ENCODE assay signal across 21 mouse cellular contexts in the genomic region with DNA sequence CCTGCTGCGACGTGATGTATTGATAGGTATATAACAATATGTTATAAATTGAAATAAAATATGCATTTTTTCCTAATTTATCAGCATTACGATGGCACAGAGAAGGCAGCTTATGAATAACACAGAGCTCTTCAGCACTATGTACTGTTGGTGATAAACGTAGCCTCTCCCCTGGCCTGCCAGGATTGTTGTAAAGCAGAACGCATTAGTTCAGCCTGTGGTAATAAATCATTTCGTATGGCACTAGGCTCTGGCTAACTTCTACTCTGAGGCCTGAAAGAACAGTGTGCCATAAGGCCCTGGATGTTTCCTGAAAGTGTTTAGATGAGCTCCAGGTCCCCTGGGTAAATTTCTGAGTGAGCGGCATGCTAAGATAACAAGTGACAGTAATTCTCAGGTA. TPM values are rescaled to one million over a fixed set of nuclear protein-coding genes. Genes with fewer than 3 reads are reported as not detected.
DNase-seq lines count a peak whose midpoint lies in the region; ATAC-seq and TF ChIP-seq lines count a peak whose summit lies in the region.
"Had no signal": no experiment of that assay in that cellular context is flagged by ENCODE, and none has a peak within 500 bp of the region (broad histone marks: within the 10 kb centered on the region; RNA-seq: fewer than 3 reads in every experiment).

No protein-coding gene starts in this region.

- no peak overlapping the region for H3K9ac ChIP-seq in midbrain, embryonic 14.5 days (replicated peaks; ENCODE audit: low read length)
- H3K9ac ChIP-seq in midbrain, embryonic 13.5 days (replicated peaks), result no peak overlapping the region
- H3K9ac ChIP-seq in hindbrain, postnatal 0 days (replicated peaks; ENCODE audit: low read length), result no peak overlapping the region
- H3K9ac ChIP-seq in intestine, embryonic 15.5 days, result no peak overlapping the region
- H3K9ac ChIP-seq: embryonic facial prominence, embryonic 12.5 days; forebrain, embryonic 15.5 days had no signal

- DNase-seq in embryo, embryonic 10 days (ENCODE audit: low spot score), result peak; percentile 20
- DNase-seq in embryo, embryonic 9.5 days (ENCODE audit: extremely low spot score), result no peak
- DNase-seq in midbrain, embryonic 14.5 days, result peak; percentile 10
- peak; percentile 31 for DNase-seq in embryo, embryonic 11 days
- peak; percentile 7 for DNase-seq in hindbrain, postnatal 0 days (ENCODE audit: low spot score)
- no peak for DNase-seq in heart, postnatal 10 days
- DNase-seq: adrenal gland, postnatal 10 days; B cell, adult 2 months; cerebellum, adult 11-12 months; cerebellum, adult 9-10 months; cerebellum, postnatal 25 days; gastrocnemius, postnatal 10 days; heart, adult 18-20 months; heart, postnatal 14 days had no signal

- ATAC-seq in midbrain, embryonic 14.5 days (ENCODE audit: low FRiP score, low TSS enrichment), result no peak
- no peak for ATAC-seq in midbrain, embryonic 13.5 days
- ATAC-seq in hindbrain, postnatal 0 days, result no peak
- no peak for ATAC-seq in intestine, embryonic 15.5 days
- ATAC-seq: forebrain, embryonic 15.5 days had no signal

- 71% methylated on average over 7 of the region's 7 CpGs for WGBS in midbrain, embryonic 14.5 days
- WGBS in midbrain, embryonic 13.5 days, result 83% methylated on average over 7 of the region's 7 CpGs
- WGBS in hindbrain, postnatal 0 days, result 66% methylated on average over 7 of the region's 7 CpGs
- WGBS in intestine, embryonic 15.5 days, result 36% methylated on average over 7 of the region's 7 CpGs

- intact Hi-C loops in heart, postnatal 10 days (cut with DNase I), result no loop called here

- no peak overlapping the region for H3K4me3 ChIP-seq in midbrain, embryonic 14.5 days (replicated peaks; ENCODE audit: low read depth, low read length)
- no peak overlapping the region for H3K4me3 ChIP-seq in midbrain, embryonic 13.5 days (replicated peaks)
- H3K4me3 ChIP-seq in hindbrain, postnatal 0 days (ENCODE audit: low read length), result no peak overlapping the region
- no peak overlapping the region for H3K4me3 ChIP-seq in intestine, embryonic 15.5 days (replicated peaks)
- H3K4me3 ChIP-seq: embryonic facial prominence, embryonic 12.5 days; forebrain, embryonic 15.5 days; heart, embryonic 10.5 days had no signal

- no peak for TF ChIP-seq CTCF in hindbrain, postnatal 0 days (IDR thresholded peaks at IDR 0.05; ENCODE audit: low read depth)

- H3K4me1 ChIP-seq in midbrain, embryonic 14.5 days (ENCODE audit: control insufficient read depth, insufficient read depth, low read length), result no peaks in the 10 kb centered on the region
- H3K4me1 ChIP-seq in midbrain, embryonic 13.5 days (replicated peaks), result 0 out of 2 replicates have a peak, but pooled peaks cover 5% of the 10 kb centered on the region
- H3K4me1 ChIP-seq in hindbrain, postnatal 0 days (ENCODE audit: insufficient read depth, low read length), result peaks cover 3% of the 10 kb centered on the region; the same call in 1 of the 2 replicates
- no peaks in the 10 kb centered on the region for H3K4me1 ChIP-seq in intestine, embryonic 15.5 days (replicated peaks)
- H3K4me1 ChIP-seq: embryonic facial prominence, embryonic 12.5 days; heart, embryonic 10.5 days had no signal

- H3K36me3 ChIP-seq in midbrain, embryonic 14.5 days (ENCODE audit: control insufficient read depth, insufficient read depth, low read length), result no peaks in the 10 kb centered on the region
- no peaks in the 10 kb centered on the region for H3K36me3 ChIP-seq in midbrain, embryonic 13.5 days
- H3K36me3 ChIP-seq in hindbrain, postnatal 0 days (ENCODE audit: insufficient read depth, low read length), result no peaks in the 10 kb centered on the region
- no peaks in the 10 kb centered on the region for H3K36me3 ChIP-seq in intestine, embryonic 15.5 days
- H3K36me3 ChIP-seq: embryonic facial prominence, embryonic 12.5 days; forebrain, embryonic 15.5 days; heart, embryonic 10.5 days had no signal

- no peaks in the 10 kb centered on the region for H3K9me3 ChIP-seq in midbrain, embryonic 14.5 days (ENCODE audit: control insufficient read depth, low read length)
- no peaks in the 10 kb centered on the region for H3K9me3 ChIP-seq in midbrain, embryonic 13.5 days
- H3K9me3 ChIP-seq in hindbrain, postnatal 0 days (ENCODE audit: low read length), result no peaks in the 10 kb centered on the region
- no peaks in the 10 kb centered on the region for H3K9me3 ChIP-seq in intestine, embryonic 15.5 days
- H3K9me3 ChIP-seq: embryonic facial prominence, embryonic 12.5 days; forebrain, embryonic 15.5 days; heart, embryonic 10.5 days had no signal

- H3K27me3 ChIP-seq in midbrain, embryonic 14.5 days (ENCODE audit: control insufficient read depth, insufficient read depth, low read length), result no peaks in the 10 kb centered on the region
- H3K27me3 ChIP-seq in midbrain, embryonic 13.5 days, result no peaks in the 10 kb centered on the region
- H3K27me3 ChIP-seq in hindbrain, postnatal 0 days (ENCODE audit: insufficient read depth, low read length), result no peaks in the 10 kb centered on the region
- H3K27me3 ChIP-seq in intestine, embryonic 15.5 days (replicated peaks), result no peaks in the 10 kb centered on the region
- H3K27me3 ChIP-seq: embryonic facial prominence, embryonic 12.5 days; forebrain, embryonic 15.5 days had no signal

- no peak overlapping the region for H3K27ac ChIP-seq in midbrain, embryonic 14.5 days (replicated peaks; ENCODE audit: low read depth, low read length)
- no peak overlapping the region for H3K27ac ChIP-seq in midbrain, embryonic 13.5 days
- no peak overlapping the region for H3K27ac ChIP-seq in hindbrain, postnatal 0 days
- no peak overlapping the region for H3K27ac ChIP-seq in intestine, embryonic 15.5 days
- H3K27ac ChIP-seq: embryonic facial prominence, embryonic 12.5 days; forebrain, embryonic 15.5 days; heart, embryonic 10.5 days had no signal

- no peak overlapping the region for H3K4me2 ChIP-seq in midbrain, embryonic 14.5 days (ENCODE audit: low read length)
- H3K4me2 ChIP-seq in midbrain, embryonic 13.5 days (replicated peaks), result no peak overlapping the region
- no peak overlapping the region for H3K4me2 ChIP-seq in hindbrain, postnatal 0 days (ENCODE audit: low read depth, low read length)
- H3K4me2 ChIP-seq in intestine, embryonic 15.5 days (replicated peaks), result no peak overlapping the region
- H3K4me2 ChIP-seq: embryonic facial prominence, embryonic 12.5 days; forebrain, embryonic 15.5 days had no signal

RNA-seq across cellular contexts. Expression of gene Pdzrn4, which starts 55.9 kb away (rescaled TPM):
- polyA plus RNA-seq in midbrain, embryonic 14.5 days (2014; fragmentation: Nextera tagmentation; extraction: Ambion mirVana), result 21.2 and 25.2 TPM in 2 replicates
- polyA plus RNA-seq in midbrain, embryonic 13.5 days (2015; fragmentation: Nextera tagmentation; extraction: Ambion mirVana), result 23.8 and 25.9 TPM in 2 replicates
- 15.7 and 17.1 TPM in 2 replicates for total RNA-seq in hindbrain, postnatal 0 days (2014; rRNA removed)
- polyA plus RNA-seq in hindbrain, postnatal 0 days (2015; fragmentation: Nextera tagmentation; extraction: Ambion mirVana), result 17.3 and 17.8 TPM in 2 replicates
- polyA plus RNA-seq in intestine, embryonic 15.5 days (2015; fragmentation: Nextera tagmentation; extraction: Ambion mirVana), result 1.7 and 1.9 TPM in 2 replicates
- total RNA-seq in heart, postnatal 10 days (2021), result 1 to 10 TPM; 2.6 to 2.8 TPM
- total RNA-seq: hematopoietic stem cell, adult 5-6 weeks; MEL had no signal

Comparison
In these comparisons a context has a peak if more than half of its experiments do, and no peak if none do; other contexts are left out.
1. DNase-seq: peak in embryo, embryonic 10 days (single experiment), midbrain, embryonic 14.5 days (single experiment), embryo, embryonic 11 days (single experiment) and hindbrain, postnatal 0 days (single experiment); none in embryo, embryonic 9.5 days (single experiment) and heart, postnatal 10 days (0 of 2).